Mouse (Mus musculus) embryonic facial prominence, embryonic 10.5 days (tissue): Measurements from ENCODE around the gene Grm7. TPM values are rescaled to one million over a fixed set of nuclear protein-coding genes. Genes with fewer than 3 reads are reported as not detected.

Source experiments
- DNase-seq: peaks from one replicate; pipeline ENCODE4 v3.0.0-alpha.2; 2017; ENCODE audit warnings: low spot score
- H3K27ac ChIP-seq: fragments of 300-500 bp; sonication (generic); replicated peaks from 2 replicates; pipeline ENCODE4 v1.5.1; 2016; ENCODE audit warnings: mild to moderate bottlenecking
- H3K27me3 ChIP-seq: fragments of 300-500 bp; sonication (generic); replicated peaks from 2 replicates; pipeline ENCODE4 v1.6.1; 2016; ENCODE audit warnings: low read depth, mild to moderate bottlenecking; ENCODE audit not compliant: poor library complexity, severe bottlenecking
- H3K36me3 ChIP-seq: fragments of 300-500 bp; sonication (generic); replicated peaks from 2 replicates; pipeline ENCODE4 v1.6.1; 2016; ENCODE audit warnings: mild to moderate bottlenecking, moderate library complexity
- H3K4me1 ChIP-seq: fragments of 300-500 bp; sonication (generic); 2 replicates; pipeline ENCODE4 v1.6.1; 2016
- H3K4me3 ChIP-seq: fragments of 300-500 bp; sonication (generic); 2 replicates; pipeline ENCODE4 v1.5.1; 2016; ENCODE audit warnings: mild to moderate bottlenecking, moderate library complexity
- H3K9me3 ChIP-seq: fragments of 300-500 bp; sonication (generic); 2 replicates; pipeline ENCODE4 v1.6.1; 2016; ENCODE audit warnings: mild to moderate bottlenecking
- WGBS: fragments of 180-500 bp; shearing (Covaris S2); methylation state at CpG from one replicate; pipeline ENCODE4 v1.1.7; 2016; 5-methylcytosine and 5-hydroxymethylcytosine counted together
- polyA plus RNA-seq: library from polyadenylated mRNA; unstranded; fragments of >200 nt; fragmentation: Nextera tagmentation; extraction: Ambion mirVana; gene quantifications from 2 replicates; pipeline ENCODE4 v1.2.1, GENCODE M21; 2016

The Grm7 gene
- polyA plus RNA-seq, 1 experiment from 2014 or later, result 0.95 TPM

GRCm38 (mm10) chr6:111521229-111521628, 875.8 kb downstream of the Grm7 start:
- no peak for DNase-seq
- Histone ChIP-seq H3K27me3 (no peaks in the 10 kb centered on the region), H3K9me3 (no peaks in the 10 kb centered on the region), H3K4me1 (no peaks in the 10 kb centered on the region), H3K27ac (no peak overlapping the region), H3K36me3 (no peaks in the 10 kb centered on the region), H3K4me3 (no peak overlapping the region)
- 88% methylated on average over 1 of the region's 1 CpGs for WGBS

- Histone ChIP-seq H3K27ac (no peak overlapping the region), H3K4me1 (no peaks in the 10 kb centered on the region), H3K36me3 (no peaks in the 10 kb centered on the region), H3K4me3 (no peak overlapping the region), H3K9me3 (no peaks in the 10 kb centered on the region), H3K27me3 (no peaks in the 10 kb centered on the region)
- DNase-seq, result no peak
Measured at GRCm38 (mm10) chr6:111522122-111522521, 876.7 kb downstream of the Grm7 start.

- H3K36me3 ChIP-seq, result no peaks in the 10 kb centered on the region
- WGBS, result 92% methylated on average over 2 of the region's 2 CpGs
- H3K9me3 ChIP-seq, result no peaks in the 10 kb centered on the region
- no peak for DNase-seq
- H3K27me3 ChIP-seq, result no peaks in the 10 kb centered on the region
- no peaks in the 10 kb centered on the region for H3K4me1 ChIP-seq
- H3K4me3 ChIP-seq, result no peak overlapping the region
- no peak overlapping the region for H3K27ac ChIP-seq
Measured at GRCm38 (mm10) chr6:111529985-111530384, 884.6 kb downstream of the Grm7 start.

GRCm38 (mm10) chr6:111558588-111558987, 913.2 kb downstream of the Grm7 start:
- H3K27me3 ChIP-seq, result no peaks in the 10 kb centered on the region
- H3K27ac ChIP-seq, result no peak overlapping the region
- no peak for DNase-seq
- H3K9me3 ChIP-seq, result no peaks in the 10 kb centered on the region
- H3K4me1 ChIP-seq, result no peaks in the 10 kb centered on the region
- WGBS, result 94% methylated on average over 1 of the region's 1 CpGs
- H3K4me3 ChIP-seq, result no peak overlapping the region
- no peaks in the 10 kb centered on the region for H3K36me3 ChIP-seq

- Histone ChIP-seq H3K4me1 (no peaks in the 10 kb centered on the region), H3K9me3 (no peaks in the 10 kb centered on the region), H3K27ac (no peak overlapping the region), H3K27me3 (no peaks in the 10 kb centered on the region), H3K4me3 (no peak overlapping the region), H3K36me3 (no peaks in the 10 kb centered on the region)
- WGBS, result 78% methylated on average over 3 of the region's 3 CpGs
- DNase-seq, result no peak
Measured at GRCm38 (mm10) chr6:111559459-111559858, 914.1 kb downstream of the Grm7 start.

- no peaks in the 10 kb centered on the region for H3K27me3 ChIP-seq
- H3K36me3 ChIP-seq, result no peaks in the 10 kb centered on the region
- WGBS, result 91% methylated on average over 7 of the region's 7 CpGs
- H3K4me3 ChIP-seq, result no peak overlapping the region
- H3K9me3 ChIP-seq, result no peaks in the 10 kb centered on the region
- no peaks in the 10 kb centered on the region for H3K4me1 ChIP-seq
- DNase-seq, result no peak
- no peak overlapping the region for H3K27ac ChIP-seq
Measured at GRCm38 (mm10) chr6:111561347-111561746, 916.0 kb downstream of the Grm7 start.

GRCm38 (mm10) chr6:111571471-111572088, 926.2 kb downstream of the Grm7 start:
- Histone ChIP-seq H3K9me3 (no peaks in the 10 kb centered on the region), H3K36me3 (no peaks in the 10 kb centered on the region), H3K27ac (no peak overlapping the region), H3K4me3 (no peak overlapping the region), H3K27me3 (no peaks in the 10 kb centered on the region), H3K4me1 (no peaks in the 10 kb centered on the region)
- WGBS, result 92% methylated on average over 4 of the region's 4 CpGs
- no peak for DNase-seq

GRCm38 (mm10) chr6:111584851-111585250, 939.5 kb downstream of the Grm7 start:
- Histone ChIP-seq H3K9me3 (no peaks in the 10 kb centered on the region), H3K4me1 (no peaks in the 10 kb centered on the region), H3K4me3 (no peak overlapping the region), H3K36me3 (no peaks in the 10 kb centered on the region), H3K27ac (no peak overlapping the region), H3K27me3 (no peaks in the 10 kb centered on the region)
- DNase-seq, result no peak
- 81% methylated on average over 2 of the region's 2 CpGs for WGBS

- 86% methylated on average over 3 of the region's 3 CpGs for WGBS
- no peak overlapping the region for H3K27ac ChIP-seq
- H3K9me3 ChIP-seq, result no peaks in the 10 kb centered on the region
- no peak overlapping the region for H3K4me3 ChIP-seq
- no peaks in the 10 kb centered on the region for H3K36me3 ChIP-seq
- no peaks in the 10 kb centered on the region for H3K4me1 ChIP-seq
- no peak for DNase-seq
- no peaks in the 10 kb centered on the region for H3K27me3 ChIP-seq
Measured at GRCm38 (mm10) chr6:111587572-111587971, 942.2 kb downstream of the Grm7 start.

- no peaks in the 10 kb centered on the region for H3K9me3 ChIP-seq
- 91% methylated on average over 4 of the region's 4 CpGs for WGBS
- H3K4me3 ChIP-seq, result no peak overlapping the region
- no peak overlapping the region for H3K27ac ChIP-seq
- H3K4me1 ChIP-seq, result no peaks in the 10 kb centered on the region
- H3K27me3 ChIP-seq, result no peaks in the 10 kb centered on the region
- no peak for DNase-seq
- no peaks in the 10 kb centered on the region for H3K36me3 ChIP-seq
Measured at GRCm38 (mm10) chr6:111601892-111602654, 956.7 kb downstream of the Grm7 start.

GRCm38 (mm10) chr6:111610396-111610795, 965.0 kb downstream of the Grm7 start:
- Histone ChIP-seq H3K9me3 (no peaks in the 10 kb centered on the region), H3K4me3 (no peak overlapping the region), H3K36me3 (no peaks in the 10 kb centered on the region), H3K27me3 (no peaks in the 10 kb centered on the region), H3K4me1 (no peaks in the 10 kb centered on the region), H3K27ac (no peak overlapping the region)
- DNase-seq, result no peak
- 83% methylated on average over 3 of the region's 3 CpGs for WGBS

- Histone ChIP-seq H3K4me3 (no peak overlapping the region), H3K27ac (no peak overlapping the region), H3K4me1 (no peaks in the 10 kb centered on the region), H3K9me3 (no peaks in the 10 kb centered on the region), H3K27me3 (no peaks in the 10 kb centered on the region), H3K36me3 (no peaks in the 10 kb centered on the region)
- DNase-seq, result no peak
Measured at GRCm38 (mm10) chr6:111613834-111614233, 968.5 kb downstream of the Grm7 start.
